Mouse (Mus musculus) embryonic facial prominence, embryonic 15.5 days (tissue): Measurements from ENCODE around the gene Gm10643. TPM values are rescaled to one million over a fixed set of nuclear protein-coding genes. Genes with fewer than 3 reads are reported as not detected.
A peak's percentile ranks its signal among the peaks of the same experiment; 100 is the strongest.

Source experiments
- ATAC-seq: fragments of 200-750 bp; cut with Nextera tagmentation; 2 replicates; pipeline ENCODE4 v1.8.0; 2017; ENCODE audit warnings: low read depth, moderate TSS enrichment; ENCODE audit not compliant: insufficient number of reproducible peaks, low FRiP score, low TSS enrichment
- H3K27ac ChIP-seq: fragments of 300-500 bp; sonication (generic); replicated peaks from 2 replicates; pipeline ENCODE4 v1.5.1; 2015; ENCODE audit warnings: mild to moderate bottlenecking, inconsistent platforms
- H3K27me3 ChIP-seq: fragments of 300-500 bp; sonication (generic); 2 replicates; pipeline ENCODE4 v1.6.1; 2015; ENCODE audit warnings: inconsistent platforms
- H3K36me3 ChIP-seq: fragments of 300-500 bp; sonication (generic); 2 replicates; pipeline ENCODE4 v1.6.1; 2015; ENCODE audit warnings: mild to moderate bottlenecking, inconsistent platforms
- H3K4me1 ChIP-seq: fragments of 300-500 bp; sonication (generic); 2 replicates; pipeline ENCODE4 v1.6.1; 2015; ENCODE audit warnings: inconsistent platforms
- H3K4me2 ChIP-seq: fragments of 300-500 bp; sonication (generic); replicated peaks from 2 replicates; pipeline ENCODE4 v1.6.1; 2015; ENCODE audit warnings: mild to moderate bottlenecking, inconsistent platforms
- H3K4me3 ChIP-seq: fragments of 300-500 bp; sonication (generic); replicated peaks from 2 replicates; pipeline ENCODE4 v1.5.1; 2015; ENCODE audit warnings: mild to moderate bottlenecking, inconsistent platforms
- H3K9ac ChIP-seq: fragments of 300-500 bp; sonication (generic); 2 replicates; pipeline ENCODE4 v1.6.1; 2015; ENCODE audit warnings: inconsistent platforms
- H3K9me3 ChIP-seq: fragments of 300-500 bp; sonication (generic); replicated peaks from 2 replicates; pipeline ENCODE4 v1.6.1; 2016; ENCODE audit warnings: inconsistent platforms
- WGBS: fragments of 180-500 bp; shearing (Covaris S2); methylation state at CpG from one replicate; pipeline ENCODE4 v1.1.7; 2015; 5-methylcytosine and 5-hydroxymethylcytosine counted together
- microRNA counts: library from miRNA; unstranded; fragments of <30 nt; microRNA quantifications from one replicate; lab custom pipeline; 2016
- microRNA-seq: library from miRNA; unstranded; fragments of <30 nt; microRNA quantifications from one replicate; pipeline ENCODE4, GENCODE M21; 2016; ENCODE audit warnings: borderline number of aligned reads
- polyA plus RNA-seq: library from polyadenylated mRNA; unstranded; fragments of >200 nt; fragmentation: Nextera tagmentation; extraction: Ambion mirVana; gene quantifications from 2 replicates; pipeline ENCODE4 v1.2.1, GENCODE M21; 2015

The Gm10643 gene
- polyA plus RNA-seq, 1 experiment from 2014 or later = 1.6 TPM

- H3K27ac ChIP-seq = no peak overlapping the region
- no peaks in the 10 kb centered on the region for H3K36me3 ChIP-seq
- peaks cover 37% of the 10 kb centered on the region for H3K27me3 ChIP-seq
- no peak for ATAC-seq
- no peak overlapping the region for H3K4me2 ChIP-seq
- H3K9me3 ChIP-seq = no peaks in the 10 kb centered on the region
- H3K9ac ChIP-seq = no peak overlapping the region
- peaks cover 20% of the 10 kb centered on the region for H3K4me1 ChIP-seq
- WGBS = 92% methylated on average over 5 of the region's 5 CpGs
- no peak overlapping the region for H3K4me3 ChIP-seq
Observed at GRCm38 (mm10) chr8:84015833-84016232, 49.1 kb downstream of the Gm10643 start.

MicroRNAs within 50 kb of the gene (microRNA counts, 519-probe panel; counts per million panel counts)
- microRNA mmu-miR-709 (lab: Ali Mortazavi, UCI) = 1,960 counts per million, percentile 37 among the panel's probes with 10 or more counts

Small RNAs within 50 kb of the gene (microRNA-seq; reads per million reads assigned to microRNA genes)
- not detected for gene Mir709

Other genes with a start within 250 kb of the Gm10643 start
- gene Adgrl1, start 165.0 kb downstream of the Gm10643 start, polyA plus RNA-seq = 22.8 and 23.2 TPM in 2 replicates
- 0.45 and 0.60 TPM in 2 replicates for gene Gm10644, start 109.9 kb downstream of the Gm10643 start, polyA plus RNA-seq
- gene Asf1b, start 109.6 kb downstream of the Gm10643 start, polyA plus RNA-seq = 56.8 and 57.2 TPM in 2 replicates
- 199 and 217 TPM in 2 replicates for gene Prkaca, start 92.1 kb downstream of the Gm10643 start, polyA plus RNA-seq
- 10.3 and 13.2 TPM in 2 replicates for gene Samd1, start 67.5 kb downstream of the Gm10643 start, polyA plus RNA-seq
- 1.2 and 1.8 TPM in 2 replicates for gene 1700067K01Rik, start 63.6 kb downstream of the Gm10643 start, polyA plus RNA-seq
- 0.88 and 1.5 TPM in 2 replicates for gene 2210011C24Rik, start 53.0 kb downstream of the Gm10643 start, polyA plus RNA-seq
- gene Palm3, start 43.7 kb downstream of the Gm10643 start, polyA plus RNA-seq = 6.5 and 8.6 TPM in 2 replicates
- gene Il27ra, start 22.5 kb downstream of the Gm10643 start, polyA plus RNA-seq = 1.4 TPM in 2 replicates
- not detected in 2 replicates for gene Rln3, start 20.1 kb downstream of the Gm10643 start, polyA plus RNA-seq
- gene Rfx1, start 1.7 kb upstream of the Gm10643 start, polyA plus RNA-seq = 9.8 and 10.2 TPM in 2 replicates
- 8.0 and 9.4 TPM in 2 replicates for gene Dcaf15, start 39.6 kb upstream of the Gm10643 start, polyA plus RNA-seq
- 2.8 and 3.5 TPM in 2 replicates for gene Podnl1, start 60.9 kb upstream of the Gm10643 start, polyA plus RNA-seq
- 31.8 and 32.8 TPM in 2 replicates for gene Cc2d1a, start 82.8 kb upstream of the Gm10643 start, polyA plus RNA-seq
- 1.9 and 2.3 TPM in 2 replicates for gene 4930432K21Rik, start 82.9 kb upstream of the Gm10643 start, polyA plus RNA-seq
- 3.5 and 4.0 TPM in 2 replicates for gene Nanos3, start 120.1 kb upstream of the Gm10643 start, polyA plus RNA-seq
- gene Zswim4, start 171.9 kb upstream of the Gm10643 start, polyA plus RNA-seq = 15.8 and 17.7 TPM in 2 replicates
- gene D8Ertd738e, start 184.6 kb upstream of the Gm10643 start, polyA plus RNA-seq = 314 and 349 TPM in 2 replicates
- gene Mri1, start 192.2 kb upstream of the Gm10643 start, polyA plus RNA-seq = 61.2 and 62.6 TPM in 2 replicates
- 24.1 and 28.5 TPM in 2 replicates for gene Ccdc130, start 205.2 kb upstream of the Gm10643 start, polyA plus RNA-seq